Mouse (Mus musculus): Measurements from ENCODE around the gene Syt5. TPM values are rescaled to one million over a fixed set of nuclear protein-coding genes. Genes with fewer than 3 reads are reported as not detected.

The Syt5 gene
- polyA plus RNA-seq, 1 experiment from 2014 or later = 5.5 TPM

GRCm38 (mm10) chr7:4515853-4516252 lies 31.5 kb downstream of the Syt5 start:
- H3K9me3 ChIP-seq (ENCODE audit: control insufficient read depth, low read length) = no peaks in the 10 kb centered on the region
- H3K4me2 ChIP-seq (ENCODE audit: low read depth, low read length) = no peak overlapping the region
- H3K36me3 ChIP-seq (ENCODE audit: control insufficient read depth, insufficient read depth, low read length) = no peaks in the 10 kb centered on the region
- no peak overlapping the region for H3K4me3 ChIP-seq (ENCODE audit: low read length)
- H3K9ac ChIP-seq (ENCODE audit: low read length) = no peak overlapping the region
- WGBS = 60% methylated on average over 6 of the region's 6 CpGs
- no peak overlapping the region for H3K27ac ChIP-seq (ENCODE audit: low read length)
- H3K4me1 ChIP-seq (replicated peaks; ENCODE audit: control insufficient read depth, insufficient read depth, low read length) = peaks cover 19% of the 10 kb centered on the region
- H3K27me3 ChIP-seq (ENCODE audit: control insufficient read depth, insufficient read depth, low read depth, low read length) = peaks cover 4% of the 10 kb centered on the region
- no peak for ATAC-seq (ENCODE audit: low read depth)

DNA sequence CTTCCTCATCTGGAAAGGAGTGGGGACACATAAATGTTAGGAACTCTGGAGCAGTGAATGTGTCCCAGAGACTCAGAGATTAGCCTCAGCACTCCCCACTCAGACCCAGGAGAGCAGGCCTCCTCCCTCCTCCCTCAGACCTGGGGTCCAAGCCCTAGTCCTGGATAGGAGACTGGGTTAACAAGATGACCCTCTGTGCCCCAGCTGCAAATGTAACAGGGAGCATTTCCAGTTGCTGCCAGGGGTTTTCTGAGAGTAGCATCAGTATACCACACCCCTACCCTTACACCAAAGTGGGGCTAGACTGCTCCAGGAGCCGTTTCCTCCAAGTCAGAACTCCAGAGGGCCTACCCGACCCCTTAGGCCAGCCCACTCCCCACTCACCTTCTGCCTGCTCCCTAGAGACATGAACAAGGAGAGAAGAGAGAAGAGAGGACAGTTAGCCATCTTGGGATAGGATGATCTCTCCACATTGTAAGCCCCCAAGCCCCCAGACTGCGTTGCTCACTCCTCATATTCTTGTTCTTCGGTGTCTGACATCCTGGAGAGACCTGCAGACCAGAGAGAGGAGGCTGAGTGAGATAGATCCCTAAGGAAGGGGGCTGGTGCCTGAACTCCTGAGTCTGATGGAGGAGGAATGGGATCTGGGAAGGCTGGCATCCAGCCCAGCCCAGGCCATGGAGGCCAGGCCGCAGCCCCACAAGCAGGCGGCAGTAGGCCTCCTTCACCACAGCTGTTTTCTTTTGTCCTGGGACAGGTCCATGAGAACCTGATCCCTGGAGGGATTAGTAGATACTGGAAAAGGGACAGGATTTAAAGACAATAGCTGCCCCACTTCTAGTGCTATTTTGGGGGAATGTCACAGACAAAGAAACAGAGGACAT lies 33.3 kb downstream of the Syt5 start:
- H3K4me1 ChIP-seq (replicated peaks; ENCODE audit: control insufficient read depth, insufficient read depth, low read length) = peaks cover 21% of the 10 kb centered on the region
- no peak for ATAC-seq (ENCODE audit: low read depth)
- WGBS = 46% methylated on average over 6 of the region's 6 CpGs
- no peak overlapping the region for H3K27ac ChIP-seq (ENCODE audit: low read length)
- H3K9ac ChIP-seq (ENCODE audit: low read length) = peak overlapping the region; percentile 11; the same call in 1 of the 2 replicates
- no peak overlapping the region for H3K4me3 ChIP-seq (ENCODE audit: low read length)
- no peaks in the 10 kb centered on the region for H3K9me3 ChIP-seq (ENCODE audit: control insufficient read depth, low read length)
- no peaks in the 10 kb centered on the region for H3K27me3 ChIP-seq (ENCODE audit: control insufficient read depth, insufficient read depth, low read depth, low read length)
- H3K36me3 ChIP-seq (ENCODE audit: control insufficient read depth, insufficient read depth, low read length) = no peaks in the 10 kb centered on the region
- H3K4me2 ChIP-seq (ENCODE audit: low read depth, low read length) = no peak overlapping the region

DNA sequence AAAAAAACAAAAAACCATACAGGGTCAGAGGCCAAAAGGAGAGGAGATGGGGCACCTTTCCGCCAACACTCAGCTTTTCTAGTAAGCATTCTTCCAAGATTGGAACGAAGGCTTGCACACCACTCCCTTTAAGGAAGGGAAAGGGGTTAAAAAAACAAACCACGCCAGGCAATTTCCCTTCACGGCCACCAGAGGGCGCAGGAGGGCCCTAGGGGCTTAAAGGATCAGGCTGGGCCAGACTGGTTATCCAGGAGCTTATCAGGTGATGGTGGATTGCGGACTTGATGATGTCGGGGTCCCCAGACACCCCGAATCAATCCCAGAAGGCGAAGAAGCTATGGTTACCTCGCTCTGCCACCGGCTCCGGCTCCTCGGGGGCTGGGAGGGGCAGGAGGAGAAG lies 34.1 kb downstream of the Syt5 start:
- H3K4me3 ChIP-seq (ENCODE audit: low read length) = no peak overlapping the region
- ATAC-seq (ENCODE audit: low read depth) = no peak
- no peak overlapping the region for H3K9ac ChIP-seq (ENCODE audit: low read length)
- no peak overlapping the region for H3K4me2 ChIP-seq (ENCODE audit: low read depth, low read length)
- H3K4me1 ChIP-seq (replicated peaks; ENCODE audit: control insufficient read depth, insufficient read depth, low read length) = peaks cover 21% of the 10 kb centered on the region
- no peaks in the 10 kb centered on the region for H3K36me3 ChIP-seq (ENCODE audit: control insufficient read depth, insufficient read depth, low read length)
- WGBS = 30% methylated on average over 13 of the region's 13 CpGs
- no peak overlapping the region for H3K27ac ChIP-seq (ENCODE audit: low read length)
- no peaks in the 10 kb centered on the region for H3K9me3 ChIP-seq (ENCODE audit: control insufficient read depth, low read length)
- no peaks in the 10 kb centered on the region for H3K27me3 ChIP-seq (ENCODE audit: control insufficient read depth, insufficient read depth, low read depth, low read length)

- Histone ChIP-seq H3K4me1 (replicated peaks; ENCODE audit: control insufficient read depth, insufficient read depth, low read length) (peaks cover 21% of the 10 kb centered on the region), H3K4me3 (ENCODE audit: low read length) (no peak overlapping the region), H3K27me3 (ENCODE audit: control insufficient read depth, insufficient read depth, low read depth, low read length) (no peaks in the 10 kb centered on the region), H3K9me3 (ENCODE audit: control insufficient read depth, low read length) (no peaks in the 10 kb centered on the region), H3K9ac (ENCODE audit: low read length) (no peak overlapping the region), H3K36me3 (ENCODE audit: control insufficient read depth, insufficient read depth, low read length) (no peaks in the 10 kb centered on the region), H3K27ac (ENCODE audit: low read length) (0 out of 2 replicates have a peak overlapping the region, but pooled peaks have one; percentile 43), H3K4me2 (ENCODE audit: low read depth, low read length) (no peak overlapping the region)
- no peak for ATAC-seq (ENCODE audit: low read depth)
- WGBS = 47% methylated on average over 8 of the region's 8 CpGs
These were observed 35.7 kb downstream of the Syt5 start for GRCm38 (mm10) chr7:4511489-4512224.

DNA sequence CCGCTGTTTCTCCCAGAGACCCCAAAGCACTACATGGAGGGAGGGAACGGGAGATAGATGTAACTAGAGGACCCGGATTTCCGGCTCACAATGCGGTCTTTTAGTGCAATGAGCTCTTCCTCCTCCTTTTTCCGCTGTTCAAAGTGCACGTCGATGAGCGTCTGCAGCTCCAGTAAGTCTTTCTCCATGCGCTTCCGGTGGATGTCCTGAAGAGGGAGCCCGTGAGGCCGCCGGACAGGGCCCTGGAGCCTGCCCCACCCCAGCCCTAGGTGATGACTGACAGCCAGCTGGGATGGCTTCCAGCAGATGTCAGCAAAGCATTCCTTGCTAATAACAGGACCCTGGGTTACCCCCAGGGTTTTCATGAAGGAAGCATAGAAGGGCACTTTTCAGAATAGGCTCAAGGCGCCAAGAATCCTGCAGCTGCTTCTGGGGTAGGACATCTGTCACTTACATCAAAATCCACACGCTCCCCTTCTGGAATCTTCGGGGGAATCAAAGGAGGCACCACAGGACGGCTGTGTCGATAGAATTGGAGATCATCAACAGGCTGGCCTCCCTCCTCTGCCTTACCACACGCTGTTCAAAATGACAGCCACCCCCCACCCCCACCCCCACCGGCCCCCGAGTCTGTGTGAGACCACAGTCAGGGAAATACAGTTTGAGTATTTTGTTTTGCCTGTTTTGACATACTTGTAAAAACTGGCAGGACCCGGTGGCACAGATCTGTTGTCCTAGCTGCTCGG lies 37.3 kb downstream of the Syt5 start:
- H3K4me2 ChIP-seq (ENCODE audit: low read depth, low read length) = peak overlapping the region; percentile 47
- no peaks in the 10 kb centered on the region for H3K36me3 ChIP-seq (ENCODE audit: control insufficient read depth, insufficient read depth, low read length)
- H3K4me3 ChIP-seq (ENCODE audit: low read length) = peak overlapping the region; percentile 9; the same call in 1 of the 2 replicates
- 12% methylated on average over 24 of the region's 24 CpGs for WGBS
- peaks cover 15% of the 10 kb centered on the region for H3K4me1 ChIP-seq (replicated peaks; ENCODE audit: control insufficient read depth, insufficient read depth, low read length)
- H3K9ac ChIP-seq (ENCODE audit: low read length) = peak overlapping the region; percentile 49
- no peaks in the 10 kb centered on the region for H3K27me3 ChIP-seq (ENCODE audit: control insufficient read depth, insufficient read depth, low read depth, low read length)
- ATAC-seq (ENCODE audit: low read depth) = peak; percentile 93
- no peaks in the 10 kb centered on the region for H3K9me3 ChIP-seq (ENCODE audit: control insufficient read depth, low read length)
- peak overlapping the region; percentile 74 for H3K27ac ChIP-seq (ENCODE audit: low read length)

GRCm38 (mm10) chr7:4508739-4509116 lies 38.6 kb downstream of the Syt5 start:
- no peak for ATAC-seq (ENCODE audit: low read depth)

DNA sequence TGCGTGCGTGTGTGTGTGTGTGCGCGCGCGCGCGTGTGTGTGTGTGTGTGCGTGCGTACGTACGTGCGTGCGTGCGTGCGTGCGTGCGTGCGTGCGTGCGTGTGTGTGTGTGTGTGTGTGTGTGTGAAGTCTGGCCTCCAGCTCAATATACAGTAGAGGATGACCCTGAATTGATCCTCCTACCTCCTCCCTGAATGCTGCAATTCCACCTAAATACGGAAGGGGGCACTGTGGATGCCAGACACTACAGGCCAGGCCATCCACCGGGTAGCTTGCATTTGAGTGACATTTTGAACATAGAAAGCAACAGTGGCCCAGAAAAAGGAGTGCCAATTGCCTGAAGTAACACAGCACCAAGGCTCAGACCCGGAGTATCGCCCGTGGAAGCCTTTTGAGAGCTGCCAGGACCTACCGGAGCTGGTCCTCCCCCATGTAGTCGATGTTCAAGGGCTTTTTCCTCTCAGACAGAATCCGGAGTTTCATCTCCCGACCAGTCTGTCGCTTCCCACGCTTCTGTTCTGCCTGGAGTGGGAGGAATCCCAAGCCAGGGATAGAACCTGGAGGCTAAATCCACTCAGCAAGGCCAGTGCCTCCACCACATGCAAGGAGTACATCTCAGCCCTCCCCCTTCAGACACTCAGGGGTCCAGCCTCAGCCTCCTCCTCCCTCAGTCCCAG lies 39.1 kb downstream of the Syt5 start:
- H3K36me3 ChIP-seq (ENCODE audit: control insufficient read depth, insufficient read depth, low read length) = no peaks in the 10 kb centered on the region
- no peak overlapping the region for H3K27ac ChIP-seq (ENCODE audit: low read length)
- H3K9ac ChIP-seq (ENCODE audit: low read length) = no peak overlapping the region
- 72% methylated on average over 12 of the region's 32 CpGs for WGBS
- H3K4me2 ChIP-seq (ENCODE audit: low read depth, low read length) = no peak overlapping the region
- H3K4me3 ChIP-seq (ENCODE audit: low read length) = no peak overlapping the region
- H3K4me1 ChIP-seq (replicated peaks; ENCODE audit: control insufficient read depth, insufficient read depth, low read length) = peaks cover 12% of the 10 kb centered on the region
- H3K27me3 ChIP-seq (ENCODE audit: control insufficient read depth, insufficient read depth, low read depth, low read length) = no peaks in the 10 kb centered on the region
- no peak for ATAC-seq (ENCODE audit: low read depth)
- H3K9me3 ChIP-seq (ENCODE audit: control insufficient read depth, low read length) = no peaks in the 10 kb centered on the region

More at GRCm38 (mm10) chr7:4508739-4509116, 38.6 kb downstream of the Syt5 start:
- Histone ChIP-seq H3K27ac (ENCODE audit: low read length) (no peak overlapping the region), H3K4me2 (ENCODE audit: low read depth, low read length) (no peak overlapping the region), H3K4me3 (ENCODE audit: low read length) (no peak overlapping the region), H3K9me3 (ENCODE audit: control insufficient read depth, low read length) (no peaks in the 10 kb centered on the region), H3K36me3 (ENCODE audit: control insufficient read depth, insufficient read depth, low read length) (no peaks in the 10 kb centered on the region), H3K27me3 (ENCODE audit: control insufficient read depth, insufficient read depth, low read depth, low read length) (no peaks in the 10 kb centered on the region), H3K9ac (ENCODE audit: low read length) (no peak overlapping the region), H3K4me1 (replicated peaks; ENCODE audit: control insufficient read depth, insufficient read depth, low read length) (peaks cover 12% of the 10 kb centered on the region)
- 82% methylated on average over 8 of the region's 8 CpGs for WGBS

DNA sequence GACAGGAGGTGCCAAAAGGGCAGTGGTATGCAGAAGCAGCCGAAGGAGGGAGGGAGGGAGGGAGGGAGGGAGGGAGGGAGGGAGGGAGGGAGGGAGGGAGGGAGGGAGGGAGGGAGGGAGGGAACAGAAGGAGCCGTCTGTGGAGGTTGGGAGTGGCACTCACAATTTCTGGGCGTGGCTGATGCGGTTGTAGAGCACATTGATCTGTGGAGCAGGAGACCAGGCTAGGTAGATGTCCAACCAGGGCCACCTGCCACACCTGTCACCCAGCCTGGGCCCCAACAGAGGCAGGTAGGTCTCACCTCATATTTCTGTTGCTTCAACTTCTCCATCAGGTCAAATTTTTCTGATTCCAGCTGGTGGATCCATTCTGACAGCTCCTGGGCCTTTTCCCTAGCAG lies 40.1 kb downstream of the Syt5 start:
- Histone ChIP-seq H3K36me3 (ENCODE audit: control insufficient read depth, insufficient read depth, low read length) (no peaks in the 10 kb centered on the region), H3K9ac (ENCODE audit: low read length) (no peak overlapping the region), H3K4me2 (ENCODE audit: low read depth, low read length) (no peak overlapping the region), H3K4me3 (ENCODE audit: low read length) (no peak overlapping the region), H3K4me1 (replicated peaks; ENCODE audit: control insufficient read depth, insufficient read depth, low read length) (peaks cover 15% of the 10 kb centered on the region), H3K27me3 (ENCODE audit: control insufficient read depth, insufficient read depth, low read depth, low read length) (no peaks in the 10 kb centered on the region), H3K9me3 (ENCODE audit: control insufficient read depth, low read length) (no peaks in the 10 kb centered on the region), H3K27ac (ENCODE audit: low read length) (no peak overlapping the region)
- 55% methylated on average over 3 of the region's 4 CpGs for WGBS
- no peak for ATAC-seq (ENCODE audit: low read depth)
